Mouse (Mus musculus) G1E (cell line): ENCODE measurements at regions not wholly inside any gene's neighbourhood (a gene's known extent, or its start where the extent isn't known, plus 50 kb on each side); places are given as distances from the start of the nearest gene placed in this dataset.

ENCODE experiments used
- ATAC-seq: 2 replicates; pipeline ENCODE4 v1.8.0; 2016; ENCODE audit warnings: mild to moderate bottlenecking; ENCODE audit not compliant: insufficient number of reproducible peaks, poor library complexity, low FRiP score, severe bottlenecking; ENCODE audit errors: extremely low read depth
- DNase-seq: peaks from one replicate; pipeline ENCODE4 v3.0.0; 2012; ENCODE audit warnings: low spot score
- H3K27me3 ChIP-seq: 2 replicates; pipeline ENCODE4 v1.6.1; 2012; ENCODE audit warnings: mild to moderate bottlenecking, low read length, inconsistent platforms; ENCODE audit not compliant: insufficient read depth
- H3K36me3 ChIP-seq: replicated peaks from 2 replicates; pipeline ENCODE3; 2012; ENCODE audit warnings: mild to moderate bottlenecking, inconsistent platforms
- H3K4me1 ChIP-seq: 2 replicates; pipeline ENCODE4 v1.6.1; 2012; ENCODE audit warnings: low read depth, low read length, inconsistent platforms, mixed read lengths; ENCODE audit not compliant: insufficient read depth
- H3K4me3 ChIP-seq: 2 replicates; pipeline ENCODE4 v1.5.1; 2012; ENCODE audit warnings: low read depth, mild to moderate bottlenecking, inconsistent platforms, low read length, moderate library complexity, mixed read lengths
- H3K9me3 ChIP-seq: replicated peaks from 2 replicates; pipeline ENCODE4 v1.6.1; 2012; ENCODE audit warnings: inconsistent platforms
- CTCF ChIP-seq: IDR thresholded peaks from 2 replicates; pipeline ENCODE4 v1.5.1; 2012; ENCODE audit warnings: low read depth, low read length, inconsistent platforms, mixed read lengths
- GATA1 ChIP-seq: IDR thresholded peaks from 2 replicates; pipeline ENCODE4 v1.6.1; 2012; ENCODE audit warnings: borderline replicate concordance, low read length, inconsistent platforms, mixed read lengths
- GATA2 ChIP-seq: IDR thresholded peaks from 2 replicates; pipeline ENCODE4 v1.6.1; 2012; ENCODE audit warnings: low read depth, low read length, inconsistent platforms, borderline replicate concordance
- POLR2AphosphoS5 ChIP-seq: IDR thresholded peaks from 2 replicates; pipeline ENCODE4 v1.6.1; 2012; ENCODE audit warnings: low read depth, low read length, inconsistent platforms; ENCODE audit not compliant: insufficient replicate concordance
- TAL1 ChIP-seq: conservative IDR thresholded peaks from 2 replicates; pipeline ENCODE4 v1.6.1; 2012; ENCODE audit warnings: low read depth, low read length, inconsistent platforms, mixed read lengths

- Histone ChIP-seq H3K36me3 (no peaks in the 10 kb centered on the region), H3K9me3 (peaks cover 34% of the 10 kb centered on the region), H3K27me3 (no peaks in the 10 kb centered on the region), H3K4me1 (no peaks in the 10 kb centered on the region), H3K4me3 (no peak overlapping the region)
- DNase-seq = no peak
- TF ChIP-seq GATA2 (no peak), GATA1 (no peak), CTCF (no peak), POLR2AphosphoS5 (no peak)
- ATAC-seq = no peak
These were observed 87.5 kb upstream of the Ppp2r2d start for GRCm38 (mm10) chr7:138758386-138758785.

- DNase-seq (no peak), ATAC-seq (no peak)
- Histone ChIP-seq H3K4me3 (no peak overlapping the region), H3K27me3 (no peaks in the 10 kb centered on the region), H3K36me3 (no peaks in the 10 kb centered on the region), H3K4me1 (no peaks in the 10 kb centered on the region), H3K9me3 (peaks cover 72% of the 10 kb centered on the region)
- TF ChIP-seq GATA1 = no peak
- TF ChIP-seq TAL1 = no peak
- TF ChIP-seq GATA2 = no peak
- no peak for TF ChIP-seq POLR2AphosphoS5
- TF ChIP-seq CTCF = no peak
These were observed 97.4 kb upstream of the Ppp2r2d start for GRCm38 (mm10) chr7:138748442-138748841.

- Histone ChIP-seq H3K4me1 (no peaks in the 10 kb centered on the region), H3K9me3 (peaks cover 76% of the 10 kb centered on the region), H3K4me3 (no peak overlapping the region), H3K36me3 (no peaks in the 10 kb centered on the region), H3K27me3 (no peaks in the 10 kb centered on the region)
- TF ChIP-seq GATA2 = no peak
- no peak for ATAC-seq
- DNase-seq = no peak
These were observed 99.3 kb upstream of the Ppp2r2d start for GRCm38 (mm10) chr7:138746616-138747015.

GRCm38 (mm10) chr7:138742516-138742845 is 103.4 kb upstream of the Ppp2r2d start:
- Histone ChIP-seq H3K27me3 (no peaks in the 10 kb centered on the region), H3K4me1 (no peaks in the 10 kb centered on the region), H3K9me3 (peaks cover 68% of the 10 kb centered on the region), H3K36me3 (no peaks in the 10 kb centered on the region), H3K4me3 (no peak overlapping the region)
- ATAC-seq = no peak
- TF ChIP-seq POLR2AphosphoS5 (no peak), GATA1 (no peak), GATA2 (no peak), CTCF (no peak), TAL1 (no peak)
- DNase-seq = no peak

GRCm38 (mm10) chr7:138741816-138742515 is 103.9 kb upstream of the Ppp2r2d start:
- TF ChIP-seq GATA1 (no peak), TAL1 (no peak), CTCF (no peak), POLR2AphosphoS5 (no peak), GATA2 (no peak)
- peaks cover 66% of the 10 kb centered on the region for H3K9me3 ChIP-seq
- no peaks in the 10 kb centered on the region for H3K27me3 ChIP-seq
- no peak overlapping the region for H3K4me3 ChIP-seq
- H3K36me3 ChIP-seq = no peaks in the 10 kb centered on the region
- no peak for ATAC-seq
- H3K4me1 ChIP-seq = no peaks in the 10 kb centered on the region
- no peak for DNase-seq

- Histone ChIP-seq H3K4me1 (no peaks in the 10 kb centered on the region), H3K9me3 (peaks cover 52% of the 10 kb centered on the region), H3K4me3 (no peak overlapping the region), H3K36me3 (no peaks in the 10 kb centered on the region), H3K27me3 (no peaks in the 10 kb centered on the region)
- DNase-seq = no peak
- no peak for TF ChIP-seq TAL1
- no peak for TF ChIP-seq CTCF
- no peak for TF ChIP-seq GATA1
- TF ChIP-seq GATA2 = no peak
- TF ChIP-seq POLR2AphosphoS5 = no peak
- no peak for ATAC-seq
These were observed 111.6 kb upstream of the Ppp2r2d start for GRCm38 (mm10) chr7:138734254-138734653.

GRCm38 (mm10) chr7:138724829-138725228 is 121.0 kb upstream of the Ppp2r2d start:
- H3K27me3 ChIP-seq = no peaks in the 10 kb centered on the region
- no peak for ATAC-seq
- peaks cover 51% of the 10 kb centered on the region for H3K9me3 ChIP-seq
- no peaks in the 10 kb centered on the region for H3K36me3 ChIP-seq
- no peak overlapping the region for H3K4me3 ChIP-seq
- no peak for DNase-seq
- no peaks in the 10 kb centered on the region for H3K4me1 ChIP-seq
- TF ChIP-seq TAL1 (no peak), POLR2AphosphoS5 (no peak), GATA2 (no peak), CTCF (no peak), GATA1 (no peak)
